Mouse (Mus musculus): ENCODE measurements at regions not wholly inside any gene's neighbourhood (a gene's known extent, or its start where the extent isn't known, plus 50 kb on each side); places are given as distances from the start of the nearest gene placed in this dataset.
"Not testable (repeated sequence)": the region's sequence is repeated elsewhere in the genome, so short reads cannot be mapped to it uniquely, and the experiment has no call there.

- DNase-seq (ENCODE audit: low spot score): no peak
- no peaks in the 10 kb centered on the region; the same call in 1 of the 2 replicates for H3K4me1 ChIP-seq (replicated peaks; ENCODE audit: control insufficient read depth, insufficient read depth, low read length)
- no peaks in the 10 kb centered on the region for H3K36me3 ChIP-seq (ENCODE audit: control insufficient read depth, insufficient read depth, low read length)
- ATAC-seq (ENCODE audit: low FRiP score): no peak
- WGBS: 70% methylated on average over 2 of the region's 2 CpGs
- no peaks in the 10 kb centered on the region for H3K27me3 ChIP-seq (ENCODE audit: control insufficient read depth, insufficient read depth, low read length)
- no peak overlapping the region for H3K4me3 ChIP-seq (ENCODE audit: low read depth, low read length)
- no peak overlapping the region for H3K4me2 ChIP-seq (replicated peaks; ENCODE audit: low read depth, low read length)
- H3K9me3 ChIP-seq (ENCODE audit: control insufficient read depth, low read length): no peaks in the 10 kb centered on the region
- no peak overlapping the region for H3K27ac ChIP-seq (ENCODE audit: low read depth, low read length)
- no peak overlapping the region for H3K9ac ChIP-seq (ENCODE audit: low read depth, low read length)
These were observed 1089.2 kb downstream of the Sorcs3 start for GRCm38 (mm10) chr19:49294980-49295379.

GRCm38 (mm10) chr19:49299351-49300271 lies 1093.8 kb downstream of the Sorcs3 start:
- WGBS: 40% methylated on average over 10 of the region's 10 CpGs
- H3K36me3 ChIP-seq (ENCODE audit: control insufficient read depth, insufficient read depth, low read length): no peaks in the 10 kb centered on the region

GRCm38 (mm10) chr19:49301364-49302091 lies 1095.7 kb downstream of the Sorcs3 start:
- ATAC-seq (ENCODE audit: low FRiP score): no peak
- no peaks in the 10 kb centered on the region; the same call in 1 of the 2 replicates for H3K4me1 ChIP-seq (replicated peaks; ENCODE audit: control insufficient read depth, insufficient read depth, low read length)
- H3K27ac ChIP-seq (ENCODE audit: low read depth, low read length): no peak overlapping the region
- no peaks in the 10 kb centered on the region for H3K9me3 ChIP-seq (ENCODE audit: control insufficient read depth, low read length)
- H3K4me3 ChIP-seq (ENCODE audit: low read depth, low read length): no peak overlapping the region
- 93% methylated on average over 7 of the region's 7 CpGs for WGBS
- no peaks in the 10 kb centered on the region for H3K36me3 ChIP-seq (ENCODE audit: control insufficient read depth, insufficient read depth, low read length)
- no peaks in the 10 kb centered on the region for H3K27me3 ChIP-seq (ENCODE audit: control insufficient read depth, insufficient read depth, low read length)
- H3K9ac ChIP-seq (ENCODE audit: low read depth, low read length): no peak overlapping the region
- DNase-seq (ENCODE audit: low spot score): no peak
- no peak overlapping the region for H3K4me2 ChIP-seq (replicated peaks; ENCODE audit: low read depth, low read length)

More at GRCm38 (mm10) chr19:49299351-49300271, 1093.8 kb downstream of the Sorcs3 start:
- DNase-seq (ENCODE audit: low spot score) (peak; percentile 6), ATAC-seq (ENCODE audit: low FRiP score) (no peak)
- Histone ChIP-seq H3K27me3 (ENCODE audit: control insufficient read depth, insufficient read depth, low read length) (no peaks in the 10 kb centered on the region), H3K4me1 (replicated peaks; ENCODE audit: control insufficient read depth, insufficient read depth, low read length) (no peaks in the 10 kb centered on the region; the same call in 1 of the 2 replicates), H3K9ac (ENCODE audit: low read depth, low read length) (no peak overlapping the region), H3K9me3 (ENCODE audit: control insufficient read depth, low read length) (no peaks in the 10 kb centered on the region), H3K27ac (ENCODE audit: low read depth, low read length) (no peak overlapping the region), H3K4me2 (replicated peaks; ENCODE audit: low read depth, low read length) (no peak overlapping the region), H3K4me3 (ENCODE audit: low read depth, low read length) (no peak overlapping the region)

GRCm38 (mm10) chr19:49305804-49306203 lies 1100.0 kb downstream of the Sorcs3 start:
- Histone ChIP-seq H3K4me1 (replicated peaks; ENCODE audit: control insufficient read depth, insufficient read depth, low read length) (no peaks in the 10 kb centered on the region), H3K4me3 (ENCODE audit: low read depth, low read length) (no peak overlapping the region), H3K36me3 (ENCODE audit: control insufficient read depth, insufficient read depth, low read length) (no peaks in the 10 kb centered on the region), H3K9ac (ENCODE audit: low read depth, low read length) (no peak overlapping the region), H3K27ac (ENCODE audit: low read depth, low read length) (no peak overlapping the region), H3K9me3 (ENCODE audit: control insufficient read depth, low read length) (no peaks in the 10 kb centered on the region), H3K4me2 (replicated peaks; ENCODE audit: low read depth, low read length) (no peak overlapping the region), H3K27me3 (ENCODE audit: control insufficient read depth, insufficient read depth, low read length) (no peaks in the 10 kb centered on the region)
- peak; percentile 51; the same call in 1 of the 2 replicates for ATAC-seq (ENCODE audit: low FRiP score)
- peak; percentile 16 for DNase-seq (ENCODE audit: low spot score)
- 77% methylated on average over 3 of the region's 3 CpGs for WGBS

GRCm38 (mm10) chr19:49314229-49314628 lies 1108.4 kb downstream of the Sorcs3 start:
- Histone ChIP-seq H3K27me3 (ENCODE audit: control insufficient read depth, insufficient read depth, low read length) (no peaks in the 10 kb centered on the region), H3K4me2 (replicated peaks; ENCODE audit: low read depth, low read length) (no peak overlapping the region), H3K36me3 (ENCODE audit: control insufficient read depth, insufficient read depth, low read length) (no peaks in the 10 kb centered on the region), H3K27ac (ENCODE audit: low read depth, low read length) (no peak overlapping the region), H3K4me3 (ENCODE audit: low read depth, low read length) (no peak overlapping the region), H3K9ac (ENCODE audit: low read depth, low read length) (no peak overlapping the region), H3K9me3 (ENCODE audit: control insufficient read depth, low read length) (no peaks in the 10 kb centered on the region), H3K4me1 (replicated peaks; ENCODE audit: control insufficient read depth, insufficient read depth, low read length) (no peaks in the 10 kb centered on the region)
- DNase-seq (ENCODE audit: low spot score) (no peak), ATAC-seq (ENCODE audit: low FRiP score) (no peak)
- WGBS: 88% methylated on average over 1 of the region's 1 CpGs

- no peak overlapping the region for H3K9ac ChIP-seq (ENCODE audit: low read depth, low read length)
- H3K4me2 ChIP-seq (replicated peaks; ENCODE audit: low read depth, low read length): no peak overlapping the region
- no peak overlapping the region for H3K27ac ChIP-seq (ENCODE audit: low read depth, low read length)
- H3K4me3 ChIP-seq (ENCODE audit: low read depth, low read length): no peak overlapping the region
- H3K4me1 ChIP-seq (replicated peaks; ENCODE audit: control insufficient read depth, insufficient read depth, low read length): no peaks in the 10 kb centered on the region
- ATAC-seq (ENCODE audit: low FRiP score) (no peak), DNase-seq (ENCODE audit: low spot score) (no peak)
- no peaks in the 10 kb centered on the region for H3K9me3 ChIP-seq (ENCODE audit: control insufficient read depth, low read length)
- 81% methylated on average over 3 of the region's 3 CpGs for WGBS
- no peaks in the 10 kb centered on the region for H3K27me3 ChIP-seq (ENCODE audit: control insufficient read depth, insufficient read depth, low read length)
- H3K36me3 ChIP-seq (ENCODE audit: control insufficient read depth, insufficient read depth, low read length): no peaks in the 10 kb centered on the region
These were observed 1153.8 kb downstream of the Sorcs3 start for GRCm38 (mm10) chr19:49359642-49360041.

- 86% methylated on average over 5 of the region's 5 CpGs for WGBS
- no peaks in the 10 kb centered on the region for H3K36me3 ChIP-seq (ENCODE audit: control insufficient read depth, insufficient read depth, low read length)
- DNase-seq (ENCODE audit: low spot score) (no peak), ATAC-seq (ENCODE audit: low FRiP score) (no peak)
- H3K27me3 ChIP-seq (ENCODE audit: control insufficient read depth, insufficient read depth, low read length): no peaks in the 10 kb centered on the region
- no peaks in the 10 kb centered on the region for H3K9me3 ChIP-seq (ENCODE audit: control insufficient read depth, low read length)
- H3K9ac ChIP-seq (ENCODE audit: low read depth, low read length): no peak overlapping the region
- H3K4me2 ChIP-seq (replicated peaks; ENCODE audit: low read depth, low read length): no peak overlapping the region
- H3K4me3 ChIP-seq (ENCODE audit: low read depth, low read length): no peak overlapping the region
- H3K27ac ChIP-seq (ENCODE audit: low read depth, low read length): no peak overlapping the region
- H3K4me1 ChIP-seq (replicated peaks; ENCODE audit: control insufficient read depth, insufficient read depth, low read length): no peaks in the 10 kb centered on the region
These were observed 1154.9 kb downstream of the Sorcs3 start for GRCm38 (mm10) chr19:49360715-49361114.

GRCm38 (mm10) chr19:49361116-49361515 lies 1155.3 kb downstream of the Sorcs3 start:
- WGBS: 86% methylated on average over 10 of the region's 11 CpGs
- not testable (repeated sequence) for H3K4me1 ChIP-seq (replicated peaks; ENCODE audit: control insufficient read depth, insufficient read depth, low read length); H3K9me3 ChIP-seq (ENCODE audit: control insufficient read depth, low read length); H3K9ac ChIP-seq (ENCODE audit: low read depth, low read length); H3K27ac ChIP-seq (ENCODE audit: low read depth, low read length); DNase-seq (ENCODE audit: low spot score); H3K4me2 ChIP-seq (replicated peaks; ENCODE audit: low read depth, low read length); ATAC-seq (ENCODE audit: low FRiP score); H3K36me3 ChIP-seq (ENCODE audit: control insufficient read depth, insufficient read depth, low read length); H3K4me3 ChIP-seq (ENCODE audit: low read depth, low read length); H3K27me3 ChIP-seq (ENCODE audit: control insufficient read depth, insufficient read depth, low read length)
